Mouse (Mus musculus) cerebellum, adult 2 months (tissue): ENCODE results near the gene Nudt13.

ENCODE experiments used
- CTCF ChIP-seq: fragments of 200-500 bp; IDR thresholded peaks from 2 replicates; pipeline ENCODE4 v1.5.1; 2011; ENCODE audit warnings: low read depth, mild to moderate bottlenecking, control low read depth, low read length, moderate library complexity, borderline replicate concordance; ENCODE audit not compliant: insufficient read depth
- POLR2A ChIP-seq: fragments of 200-500 bp; IDR thresholded peaks from 2 replicates; pipeline ENCODE4 v1.6.1; 2011; ENCODE audit warnings: low read length, control low read depth, borderline replicate concordance; ENCODE audit not compliant: insufficient read depth

GRCm38 (mm10) chr14:20294117-20294892, at the start of gene Nudt13:
- no peak for TF ChIP-seq CTCF
- peak; percentile 49; the same call in 1 of the 2 replicates for TF ChIP-seq POLR2A
